Mouse (Mus musculus) embryonic facial prominence, embryonic 15.5 days (tissue): ENCODE measurements around the gene Catsperd. TPM values are rescaled to one million over a fixed set of nuclear protein-coding genes. Genes with fewer than 3 reads are reported as not detected.
A peak's percentile ranks its signal among the peaks of the same experiment; 100 is the strongest.

Experiments
- ATAC-seq: fragments of 200-750 bp; cut with Nextera tagmentation; 2 replicates; pipeline ENCODE4 v1.8.0; 2017; ENCODE audit warnings: low read depth, moderate TSS enrichment; ENCODE audit not compliant: insufficient number of reproducible peaks, low FRiP score, low TSS enrichment
- H3K27ac ChIP-seq: fragments of 300-500 bp; sonication (generic); replicated peaks from 2 replicates; pipeline ENCODE4 v1.5.1; 2015; ENCODE audit warnings: mild to moderate bottlenecking, inconsistent platforms
- H3K27me3 ChIP-seq: fragments of 300-500 bp; sonication (generic); 2 replicates; pipeline ENCODE4 v1.6.1; 2015; ENCODE audit warnings: inconsistent platforms
- H3K36me3 ChIP-seq: fragments of 300-500 bp; sonication (generic); 2 replicates; pipeline ENCODE4 v1.6.1; 2015; ENCODE audit warnings: mild to moderate bottlenecking, inconsistent platforms
- H3K4me1 ChIP-seq: fragments of 300-500 bp; sonication (generic); 2 replicates; pipeline ENCODE4 v1.6.1; 2015; ENCODE audit warnings: inconsistent platforms
- H3K4me2 ChIP-seq: fragments of 300-500 bp; sonication (generic); replicated peaks from 2 replicates; pipeline ENCODE4 v1.6.1; 2015; ENCODE audit warnings: mild to moderate bottlenecking, inconsistent platforms
- H3K4me3 ChIP-seq: fragments of 300-500 bp; sonication (generic); replicated peaks from 2 replicates; pipeline ENCODE4 v1.5.1; 2015; ENCODE audit warnings: mild to moderate bottlenecking, inconsistent platforms
- H3K9ac ChIP-seq: fragments of 300-500 bp; sonication (generic); 2 replicates; pipeline ENCODE4 v1.6.1; 2015; ENCODE audit warnings: inconsistent platforms
- H3K9me3 ChIP-seq: fragments of 300-500 bp; sonication (generic); replicated peaks from 2 replicates; pipeline ENCODE4 v1.6.1; 2016; ENCODE audit warnings: inconsistent platforms
- WGBS: fragments of 180-500 bp; shearing (Covaris S2); methylation state at CpG from one replicate; pipeline ENCODE4 v1.1.7; 2015; 5-methylcytosine and 5-hydroxymethylcytosine counted together
- polyA plus RNA-seq: library from polyadenylated mRNA; unstranded; fragments of >200 nt; fragmentation: Nextera tagmentation; extraction: Ambion mirVana; gene quantifications from 2 replicates; pipeline ENCODE4 v1.2.1, GENCODE M21; 2015

The Catsperd gene
- polyA plus RNA-seq, 1 experiment from 2014 or later, result 1.0 TPM

DNA sequence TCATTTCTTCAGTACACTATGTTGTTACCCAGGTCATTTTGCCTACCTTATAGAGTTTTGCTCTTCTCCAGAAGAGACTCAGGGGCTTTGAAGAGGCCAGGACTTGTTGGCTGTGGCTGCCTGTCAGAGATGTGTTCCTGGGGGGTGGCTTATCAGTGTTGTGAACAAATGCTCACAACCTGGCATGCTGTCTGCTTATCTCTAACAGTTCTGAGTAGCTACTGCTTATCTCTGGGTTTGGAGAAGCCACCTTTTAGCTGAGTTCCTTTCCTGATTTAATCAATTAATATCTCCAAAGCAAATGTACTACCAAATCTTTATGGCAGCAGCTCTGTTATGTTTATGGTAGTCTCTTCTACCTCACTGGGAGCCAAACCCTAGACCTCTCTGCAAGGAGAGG is 60.1 kb downstream of the Catsperd start:
- ATAC-seq, result no peak
- Histone ChIP-seq H3K27ac (no peak overlapping the region), H3K4me2 (no peak overlapping the region), H3K9me3 (no peaks in the 10 kb centered on the region), H3K9ac (no peak overlapping the region), H3K4me3 (no peak overlapping the region), H3K36me3 (peaks cover 80% of the 10 kb centered on the region), H3K4me1 (peaks cover 15% of the 10 kb centered on the region), H3K27me3 (no peaks in the 10 kb centered on the region)

DNA sequence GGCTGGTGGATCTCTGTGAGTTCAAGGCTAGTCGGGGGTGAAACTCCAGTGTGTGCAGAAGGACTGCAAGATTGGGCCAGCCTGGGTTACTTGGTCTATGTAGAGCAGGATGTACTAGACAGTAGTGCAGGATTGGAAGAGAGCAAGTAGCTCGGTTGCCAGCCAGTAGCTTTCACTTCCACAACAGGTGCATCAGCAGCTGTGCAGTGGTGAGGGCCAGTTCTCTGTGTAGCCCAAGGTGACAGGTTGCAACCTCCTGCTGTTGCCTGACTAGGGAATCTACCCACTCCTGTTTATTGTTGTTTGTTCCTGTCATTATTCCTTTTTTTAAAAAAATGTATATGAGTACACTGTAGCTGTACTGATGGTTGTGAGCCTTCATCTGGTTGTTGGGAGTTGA is 60.7 kb downstream of the Catsperd start:
- WGBS, result 87% methylated on average over 2 of the region's 2 CpGs
- Histone ChIP-seq H3K4me3 (no peak overlapping the region), H3K4me1 (peaks cover 22% of the 10 kb centered on the region), H3K9ac (no peak overlapping the region), H3K36me3 (peaks cover 84% of the 10 kb centered on the region), H3K9me3 (no peaks in the 10 kb centered on the region), H3K4me2 (no peak overlapping the region), H3K27ac (no peak overlapping the region), H3K27me3 (no peaks in the 10 kb centered on the region)
- no peak for ATAC-seq

DNA sequence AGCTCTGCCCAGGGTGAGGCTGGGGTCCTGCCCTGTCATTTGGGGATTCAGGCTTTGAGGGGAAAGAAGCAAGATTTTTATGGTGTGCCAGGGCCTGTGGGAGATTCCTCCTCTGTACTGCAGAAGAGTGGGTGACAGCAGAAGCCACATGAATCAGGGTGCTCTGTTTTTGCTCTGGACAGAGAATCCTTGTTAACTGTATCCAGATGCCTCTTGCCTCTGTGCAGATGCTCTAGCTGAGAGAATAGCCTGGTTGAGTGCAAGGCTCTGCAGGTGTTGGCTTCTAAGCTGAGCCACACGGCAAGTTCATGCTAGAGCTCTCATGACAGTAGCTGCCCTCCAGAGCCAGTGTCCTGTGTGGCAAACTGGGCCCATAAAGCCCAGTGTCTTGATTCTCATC is 65.5 kb downstream of the Catsperd start:
- H3K27ac ChIP-seq, result peak overlapping the region; percentile 63
- H3K4me3 ChIP-seq, result no peak overlapping the region
- H3K4me1 ChIP-seq, result peaks cover 35% of the 10 kb centered on the region
- H3K4me2 ChIP-seq, result no peak overlapping the region
- no peaks in the 10 kb centered on the region for H3K27me3 ChIP-seq
- WGBS, result 22% methylated on average over 1 of the region's 1 CpGs
- no peaks in the 10 kb centered on the region for H3K9me3 ChIP-seq
- H3K9ac ChIP-seq, result no peak overlapping the region
- H3K36me3 ChIP-seq, result peaks cover 88% of the 10 kb centered on the region
- ATAC-seq, result 0 out of 2 replicates have a peak, but pooled peaks have one; percentile 37

DNA sequence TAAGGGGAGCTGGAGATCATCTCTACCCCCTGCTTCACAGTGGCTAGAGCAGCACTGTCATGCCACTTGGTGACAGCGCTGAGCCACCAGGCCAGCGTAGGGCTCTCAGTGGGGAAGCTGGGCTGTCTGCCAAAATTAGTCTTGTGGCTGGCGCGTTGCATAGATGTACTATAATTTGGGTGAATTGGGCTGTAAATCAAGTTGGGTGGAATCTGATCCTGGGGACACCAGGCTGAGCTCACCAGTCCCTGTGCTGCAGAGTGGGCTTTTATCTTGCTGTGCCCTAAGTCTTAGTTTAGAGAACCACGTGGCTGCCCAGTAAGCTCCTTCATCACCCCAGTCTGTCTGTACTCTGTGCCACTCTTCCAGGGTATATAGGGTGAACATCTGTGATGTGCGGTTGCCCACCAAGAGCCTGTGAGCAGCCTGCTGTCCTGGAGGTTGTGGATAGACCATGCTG is 65.9 kb downstream of the Catsperd start:
- Histone ChIP-seq H3K27ac (peak overlapping the region; percentile 63), H3K9me3 (no peaks in the 10 kb centered on the region), H3K27me3 (no peaks in the 10 kb centered on the region), H3K9ac (no peak overlapping the region), H3K4me1 (peaks cover 35% of the 10 kb centered on the region), H3K4me2 (no peak overlapping the region), H3K36me3 (peaks cover 88% of the 10 kb centered on the region), H3K4me3 (no peak overlapping the region)
- 36% methylated on average over 6 of the region's 6 CpGs for WGBS
- ATAC-seq, result peak; percentile 78; the same call in 1 of the 2 replicates

GRCm38 (mm10) chr17:56700451-56700850 is 72.5 kb downstream of the Catsperd start:
- Histone ChIP-seq H3K27ac (no peak overlapping the region), H3K9me3 (no peaks in the 10 kb centered on the region), H3K4me3 (no peak overlapping the region), H3K4me2 (no peak overlapping the region), H3K36me3 (peaks cover 96% of the 10 kb centered on the region), H3K4me1 (peaks cover under 1% of the 10 kb centered on the region; the same call in 1 of the 2 replicates), H3K27me3 (no peaks in the 10 kb centered on the region), H3K9ac (no peak overlapping the region)
- WGBS, result 82% methylated on average over 2 of the region's 2 CpGs
- ATAC-seq, result no peak

- WGBS, result 89% methylated on average over 4 of the region's 4 CpGs
- H3K9ac ChIP-seq, result no peak overlapping the region
- no peak for ATAC-seq
- no peak overlapping the region for H3K4me2 ChIP-seq
- no peak overlapping the region for H3K27ac ChIP-seq
- peaks cover 98% of the 10 kb centered on the region for H3K36me3 ChIP-seq
- no peaks in the 10 kb centered on the region for H3K4me1 ChIP-seq
- H3K27me3 ChIP-seq, result no peaks in the 10 kb centered on the region
- H3K9me3 ChIP-seq, result no peaks in the 10 kb centered on the region
- no peak overlapping the region for H3K4me3 ChIP-seq
These were observed 75.1 kb downstream of the Catsperd start for GRCm38 (mm10) chr17:56703038-56703437.

DNA sequence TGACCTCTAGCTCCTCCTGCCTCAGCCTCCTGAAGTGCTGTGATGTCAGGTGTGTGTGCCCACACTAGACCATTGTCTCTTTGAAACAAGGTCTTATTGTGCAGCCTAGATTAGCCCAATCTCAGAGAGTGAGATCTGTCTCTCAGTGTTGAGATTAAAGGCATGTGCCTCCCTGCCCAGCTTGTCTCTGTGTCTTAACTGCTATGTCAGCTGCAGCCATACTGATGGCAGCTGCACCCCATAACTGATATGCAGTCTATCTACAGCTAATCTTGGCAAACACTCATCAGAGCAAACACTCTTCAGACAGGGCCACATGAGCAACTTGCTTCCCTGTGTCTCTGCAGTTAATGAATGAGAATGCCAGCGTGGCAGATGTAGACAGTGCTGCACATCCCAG is 78.6 kb downstream of the Catsperd start:
- no peak overlapping the region for H3K27ac ChIP-seq
- no peak overlapping the region for H3K4me3 ChIP-seq
- H3K4me2 ChIP-seq, result no peak overlapping the region
- 93% methylated on average over 1 of the region's 1 CpGs for WGBS
- no peaks in the 10 kb centered on the region for H3K27me3 ChIP-seq
- no peak overlapping the region for H3K9ac ChIP-seq
- no peaks in the 10 kb centered on the region for H3K4me1 ChIP-seq
- ATAC-seq, result no peak
- H3K36me3 ChIP-seq, result peaks cover 98% of the 10 kb centered on the region
- H3K9me3 ChIP-seq, result no peaks in the 10 kb centered on the region

DNA sequence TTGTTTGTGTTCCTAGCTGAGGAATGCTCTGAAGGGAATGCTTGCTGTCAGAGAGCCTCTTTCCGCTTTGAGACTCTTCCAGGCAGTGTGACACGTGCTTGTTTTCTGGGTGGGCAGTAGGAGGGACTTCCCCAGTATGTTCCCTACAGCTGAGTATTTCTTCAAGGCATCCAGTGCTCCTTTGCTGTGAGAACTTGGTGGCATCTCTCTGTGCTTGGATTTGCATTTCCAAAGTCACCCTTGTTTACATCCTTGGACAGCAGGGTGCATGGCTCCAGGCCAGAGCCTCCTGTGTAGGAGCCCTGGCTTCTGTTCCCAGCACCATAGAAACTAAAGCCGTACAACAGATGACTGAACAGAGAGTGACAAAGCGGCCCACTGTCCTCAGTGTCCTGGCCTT is 80.7 kb downstream of the Catsperd start:
- WGBS, result 80% methylated on average over 4 of the region's 4 CpGs
- Histone ChIP-seq H3K4me3 (no peak overlapping the region), H3K27ac (no peak overlapping the region), H3K27me3 (no peaks in the 10 kb centered on the region), H3K9me3 (no peaks in the 10 kb centered on the region), H3K36me3 (peaks cover 92% of the 10 kb centered on the region), H3K4me2 (no peak overlapping the region), H3K4me1 (peaks cover 4% of the 10 kb centered on the region; the same call in 1 of the 2 replicates), H3K9ac (no peak overlapping the region)
- no peak for ATAC-seq

GRCm38 (mm10) chr17:56709708-56710107 is 81.8 kb downstream of the Catsperd start:
- Histone ChIP-seq H3K4me1 (peaks cover 4% of the 10 kb centered on the region; the same call in 1 of the 2 replicates), H3K36me3 (peaks cover 82% of the 10 kb centered on the region), H3K27me3 (no peaks in the 10 kb centered on the region), H3K27ac (no peak overlapping the region), H3K4me3 (no peak overlapping the region), H3K4me2 (no peak overlapping the region), H3K9me3 (no peaks in the 10 kb centered on the region), H3K9ac (no peak overlapping the region)
- WGBS, result 72% methylated on average over 3 of the region's 3 CpGs
- no peak for ATAC-seq

Other genes with a start within 250 kb of the Catsperd start
- 116 and 118 TPM in 2 replicates for gene Ptprs, start 151.7 kb upstream of the Catsperd start, polyA plus RNA-seq
- gene Znrf4, start 115.7 kb upstream of the Catsperd start, polyA plus RNA-seq, result not detected in 2 replicates
- gene Gm20219, start 73.8 kb upstream of the Catsperd start, polyA plus RNA-seq, result 13.1 and 16.5 TPM in 2 replicates
- gene Safb2, start 43.6 kb upstream of the Catsperd start, polyA plus RNA-seq, result 87.5 and 98.4 TPM in 2 replicates
- gene Safb, start 43.3 kb upstream of the Catsperd start, polyA plus RNA-seq, result 101 and 109 TPM in 2 replicates
- gene 2410015M20Rik, start 18.4 kb upstream of the Catsperd start, polyA plus RNA-seq, result 262 and 270 TPM in 2 replicates
- 1,900 and 1,905 TPM in 2 replicates for gene Rpl36, start 14.7 kb upstream of the Catsperd start, polyA plus RNA-seq
- gene Lonp1, start 1.3 kb upstream of the Catsperd start, polyA plus RNA-seq, result 49.7 and 50.5 TPM in 2 replicates
- 90.4 and 91.7 TPM in 2 replicates for gene Ranbp3, start 45.2 kb downstream of the Catsperd start, polyA plus RNA-seq
- gene Ndufa11, start 89.6 kb downstream of the Catsperd start, polyA plus RNA-seq, result 422 and 425 TPM in 2 replicates
- 23.9 and 26.1 TPM in 2 replicates for gene Vmac, start 89.9 kb downstream of the Catsperd start, polyA plus RNA-seq
- 24.6 and 29.5 TPM in 2 replicates for gene Nrtn, start 129.4 kb downstream of the Catsperd start, polyA plus RNA-seq
- gene Dus3l, start 136.6 kb downstream of the Catsperd start, polyA plus RNA-seq, result 44.4 and 47.8 TPM in 2 replicates
- 0.49 and 1.2 TPM in 2 replicates for gene Prr22, start 142.1 kb downstream of the Catsperd start, polyA plus RNA-seq
- gene Rfx2, start 202.9 kb downstream of the Catsperd start, polyA plus RNA-seq, result 7.5 and 9.9 TPM in 2 replicates
- 0.16 TPM in 1 of 2 replicates, not detected in the other for gene Acsbg2, start 246.3 kb downstream of the Catsperd start, polyA plus RNA-seq
- gene 1700061G19Rik, start 247.3 kb downstream of the Catsperd start, polyA plus RNA-seq, result 0.27 and 0.29 TPM in 2 replicates